Mouse (Mus musculus) bone marrow macrophage, adult 2 months (primary cell): ENCODE results near the gene Unc119b.

Experiments used
- CTCF ChIP-seq: IDR thresholded peaks from 2 replicates; pipeline ENCODE4 v1.5.1; 2012; ENCODE audit warnings: low read depth, mild to moderate bottlenecking, low read length, moderate library complexity
- POLR2A ChIP-seq: IDR thresholded peaks from 2 replicates; pipeline ENCODE4 v1.6.1; 2012; ENCODE audit warnings: mild to moderate bottlenecking, low read depth, low read length, borderline replicate concordance

- TF ChIP-seq POLR2A: no peak
- TF ChIP-seq CTCF: 0 out of 2 replicates have a peak, but pooled peaks have one; percentile 12
These were observed 30.6 kb upstream of the Unc119b start for GRCm38 (mm10) chr5:115165351-115165750.
